Mouse (Mus musculus): Measurements from ENCODE around the gene Vmn2r67.
"Not testable (repeated sequence)": the region's sequence is repeated elsewhere in the genome, so short reads cannot be mapped to it uniquely, and the experiment has no call there.

The Vmn2r67 gene

DNA sequence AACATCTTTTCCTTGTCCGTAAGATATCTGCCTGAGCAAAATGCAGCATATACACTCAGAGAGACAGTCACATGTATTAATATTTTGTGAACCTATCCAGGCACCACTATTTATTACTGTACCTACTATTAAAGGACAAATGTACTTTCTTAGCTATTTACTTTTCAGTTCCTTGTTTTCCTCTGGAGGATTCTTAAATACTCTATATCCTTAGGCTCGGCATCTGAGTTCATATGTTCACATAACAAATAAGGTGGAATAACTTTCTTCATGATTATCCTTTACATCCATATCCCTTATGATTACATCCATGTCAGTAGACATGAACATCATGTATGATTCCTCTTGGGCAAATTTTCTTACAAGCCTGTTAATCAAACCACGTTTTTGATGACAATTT is at the start of gene Vmn2r67:
Gene Vmn2r67 (minus strand): TSS at position 101 of the 400 bp plus-strand sequence.
- no peak for DNase-seq (ENCODE audit: low spot score in 2 of 2)

DNA sequence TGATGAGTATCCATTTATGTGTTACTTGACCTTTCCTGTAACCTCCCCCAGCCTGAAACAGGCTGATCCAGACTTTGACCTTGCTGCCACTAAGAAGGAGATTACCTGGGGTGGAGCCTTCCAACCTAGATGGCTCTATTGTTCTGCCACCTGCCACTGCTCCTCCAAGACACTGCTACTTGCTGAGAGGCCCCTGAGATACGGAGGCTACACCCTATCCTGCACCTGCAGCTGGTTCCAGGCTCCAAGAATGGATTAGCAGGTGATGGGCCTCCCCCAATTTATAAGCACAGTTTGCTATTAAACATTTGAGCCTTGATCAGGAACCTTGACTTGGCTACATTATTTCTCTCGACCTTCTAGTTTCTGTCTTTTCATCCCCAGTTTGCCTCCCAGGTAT is 51.3 kb downstream of the Vmn2r67 start:
- DNase-seq (ENCODE audit: low spot score in 2 of 2): not testable (repeated sequence)

Measured in frontal cortex, postnatal 10 days (tissue).